Mouse (Mus musculus) stomach, postnatal 0 days (tissue): ENCODE data around the gene Lmcd1.

Experiments used
- CTCF ChIP-seq: IDR thresholded peaks from 2 replicates; pipeline ENCODE4 v1.5.1; 2016; ENCODE audit warnings: antibody characterized with exemption, low read depth, mild to moderate bottlenecking, moderate library complexity
- EP300 ChIP-seq: optimal IDR thresholded peaks from 2 replicates; pipeline ENCODE3; 2016; ENCODE audit warnings: antibody characterized with exemption

- TF ChIP-seq CTCF (no peak), EP300 (no peak)
Measured at GRCm38 (mm10) chr6:112267661-112268357, 5.7 kb upstream of the Lmcd1 start.
